Mouse (Mus musculus) c-Kit-positive CD71-positive TER-119-positive erythroid progenitor cells, embryonic 14.5 days (primary cell): ENCODE measurements around the gene Slc1a5.

Source experiments
- DNase-seq: peaks from one replicate; pipeline ENCODE4 v3.0.0-alpha.2; 2013; ENCODE audit warnings: low spot score

Slc1a5 gene

GRCm38 (mm10) chr7:16846775-16847174 lies 65.6 kb downstream of the Slc1a5 start:
- DNase-seq: no peak

GRCm38 (mm10) chr7:16847507-16847906 lies 66.4 kb downstream of the Slc1a5 start:
- no peak for DNase-seq
